Mouse (Mus musculus) kidney, embryonic 16.5 days (tissue): ENCODE measurements around the gene Arhgap6. TPM values are rescaled to one million over a fixed set of nuclear protein-coding genes. Genes with fewer than 3 reads are reported as not detected.
A peak's percentile ranks its signal among the peaks of the same experiment; 100 is the strongest.

Source experiments
- ATAC-seq: fragments of 200-750 bp; cut with Nextera tagmentation; 2 replicates; pipeline ENCODE4 v1.8.0; 2017; ENCODE audit warnings: moderate TSS enrichment; ENCODE audit not compliant: low FRiP score, low TSS enrichment
- H3K27ac ChIP-seq: fragments of 300-500 bp; sonication (generic); 2 replicates; pipeline ENCODE4 v1.5.1; 2014; ENCODE audit warnings: low read length
- H3K27me3 ChIP-seq: fragments of 300-500 bp; sonication (generic); 2 replicates; pipeline ENCODE4 v1.6.1; 2014; ENCODE audit warnings: low read length, control low read depth, mixed read lengths; ENCODE audit not compliant: insufficient read depth
- H3K36me3 ChIP-seq: fragments of 300-500 bp; sonication (generic); 2 replicates; pipeline ENCODE4 v1.6.1; 2014; ENCODE audit warnings: low read length, control low read depth, mixed read lengths; ENCODE audit not compliant: insufficient read depth
- H3K4me1 ChIP-seq: fragments of 300-500 bp; sonication (generic); 2 replicates; pipeline ENCODE4 v1.6.1; 2014; ENCODE audit warnings: low read length, control low read depth, mixed read lengths; ENCODE audit not compliant: insufficient read depth
- H3K4me2 ChIP-seq: fragments of 300-500 bp; sonication (generic); replicated peaks from 2 replicates; pipeline ENCODE4 v1.6.1; 2014; ENCODE audit warnings: low read depth, low read length
- H3K4me3 ChIP-seq: fragments of 300-500 bp; sonication (generic); 2 replicates; pipeline ENCODE4 v1.5.1; 2014; ENCODE audit warnings: mild to moderate bottlenecking, low read length
- H3K9ac ChIP-seq: fragments of 300-500 bp; sonication (generic); replicated peaks from 2 replicates; pipeline ENCODE4 v1.6.1; 2014; ENCODE audit warnings: low read length
- H3K9me3 ChIP-seq: fragments of 300-500 bp; sonication (generic); 2 replicates; pipeline ENCODE4 v1.6.1; 2016; ENCODE audit warnings: low read length, control low read depth
- WGBS: fragments of 180-500 bp; shearing (Covaris S2); extraction: QIAGEN DNeasy Blood & Tissue Kit; methylation state at CpG from one replicate; pipeline ENCODE4 v1.1.7; 2014; 5-methylcytosine and 5-hydroxymethylcytosine counted together
- polyA plus RNA-seq: library from polyadenylated mRNA; unstranded; fragments of >200 nt; fragmentation: Nextera tagmentation; extraction: Ambion mirVana; gene quantifications from 2 replicates; pipeline ENCODE4 v1.2.1, GENCODE M21; 2015

Gene Arhgap6
- polyA plus RNA-seq, 1 experiment from 2014 or later = 3.4 TPM

DNA sequence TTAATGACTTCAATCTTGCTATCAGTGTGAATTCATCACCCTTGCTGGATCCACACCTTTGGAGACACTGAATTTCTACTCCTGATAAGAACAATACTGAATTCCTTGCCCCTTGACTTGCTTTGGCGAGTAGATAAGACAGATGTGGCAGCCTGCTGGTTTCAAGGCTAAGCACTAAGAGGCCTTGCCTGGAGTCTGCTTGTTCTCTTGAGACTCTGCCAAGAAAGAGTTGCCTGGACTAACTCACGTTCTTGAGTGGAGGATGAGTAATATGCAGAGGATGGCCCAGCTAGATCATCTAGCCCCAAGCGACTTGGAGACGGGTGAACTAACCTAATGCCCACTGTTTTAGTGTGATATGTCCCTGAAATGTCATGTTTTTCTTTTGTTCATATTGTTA lies 148.3 kb downstream of the Arhgap6 start:
- ATAC-seq = no peak
- H3K9me3 ChIP-seq = no peaks in the 10 kb centered on the region
- no peak overlapping the region for H3K4me3 ChIP-seq
- H3K4me2 ChIP-seq = no peak overlapping the region
- no peak overlapping the region for H3K9ac ChIP-seq
- no peaks in the 10 kb centered on the region for H3K4me1 ChIP-seq
- WGBS = 81% methylated on average over 4 of the region's 4 CpGs
- no peak overlapping the region for H3K27ac ChIP-seq
- H3K27me3 ChIP-seq = peaks cover 3% of the 10 kb centered on the region; the same call in 1 of the 2 replicates
- no peaks in the 10 kb centered on the region for H3K36me3 ChIP-seq

GRCm38 (mm10) chrX:168975444-168975843 lies 180.5 kb downstream of the Arhgap6 start:
- H3K9me3 ChIP-seq = no peaks in the 10 kb centered on the region
- no peak overlapping the region for H3K4me2 ChIP-seq
- H3K9ac ChIP-seq = no peak overlapping the region
- H3K27ac ChIP-seq = no peak overlapping the region
- 77% methylated on average over 1 of the region's 1 CpGs for WGBS
- no peaks in the 10 kb centered on the region for H3K4me1 ChIP-seq
- no peaks in the 10 kb centered on the region for H3K36me3 ChIP-seq
- 0 out of 2 replicates have a peak, but pooled peaks cover 7% of the 10 kb centered on the region for H3K27me3 ChIP-seq
- H3K4me3 ChIP-seq = no peak overlapping the region
- no peak for ATAC-seq

- ATAC-seq = no peak
- no peaks in the 10 kb centered on the region for H3K36me3 ChIP-seq
Measured at GRCm38 (mm10) chrX:168977776-168978175, 182.9 kb downstream of the Arhgap6 start.

DNA sequence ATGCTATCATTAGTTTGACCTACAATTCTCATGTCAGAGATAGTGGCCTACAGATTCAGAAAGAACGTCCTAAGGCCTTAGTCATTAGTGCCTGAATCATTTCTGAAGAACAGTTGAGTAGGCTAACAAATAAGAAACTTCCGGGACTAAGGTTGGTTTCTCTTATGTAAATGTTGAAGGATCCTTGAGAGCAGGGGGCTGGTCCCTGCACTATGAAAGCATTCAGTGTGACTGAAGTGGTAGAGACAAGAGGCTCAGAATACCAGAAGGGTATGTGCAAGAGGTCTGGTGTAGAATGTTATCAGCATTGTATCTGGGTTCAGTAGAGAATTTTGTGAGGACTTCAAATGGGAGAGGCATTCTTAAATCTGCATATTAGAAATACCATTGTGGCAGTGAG lies 185.5 kb downstream of the Arhgap6 start:
- Histone ChIP-seq H3K4me2 (no peak overlapping the region), H3K4me3 (no peak overlapping the region), H3K4me1 (no peaks in the 10 kb centered on the region), H3K9ac (no peak overlapping the region), H3K9me3 (no peaks in the 10 kb centered on the region), H3K27me3 (peaks cover 6% of the 10 kb centered on the region; the same call in 1 of the 2 replicates), H3K36me3 (no peaks in the 10 kb centered on the region), H3K27ac (no peak overlapping the region)
- ATAC-seq = no peak
- WGBS = 78% methylated on average over 2 of the region's 2 CpGs

More at GRCm38 (mm10) chrX:168977776-168978175, 182.9 kb downstream of the Arhgap6 start:
- H3K27ac ChIP-seq = no peak overlapping the region
- no peak overlapping the region for H3K9ac ChIP-seq
- peaks cover 7% of the 10 kb centered on the region; the same call in 1 of the 2 replicates for H3K27me3 ChIP-seq
- no peak overlapping the region for H3K4me2 ChIP-seq
- H3K4me3 ChIP-seq = no peak overlapping the region
- H3K9me3 ChIP-seq = no peaks in the 10 kb centered on the region
- WGBS = 72% methylated on average over 3 of the region's 3 CpGs
- no peaks in the 10 kb centered on the region for H3K4me1 ChIP-seq

- no peak overlapping the region for H3K4me3 ChIP-seq
- WGBS = 50% methylated on average over 1 of the region's 1 CpGs
- H3K9ac ChIP-seq = no peak overlapping the region
- no peak overlapping the region for H3K27ac ChIP-seq
- H3K4me1 ChIP-seq = no peaks in the 10 kb centered on the region
- peaks cover 7% of the 10 kb centered on the region; the same call in 1 of the 2 replicates for H3K27me3 ChIP-seq
- no peaks in the 10 kb centered on the region for H3K36me3 ChIP-seq
- H3K4me2 ChIP-seq = no peak overlapping the region
- H3K9me3 ChIP-seq = no peaks in the 10 kb centered on the region
- no peak for ATAC-seq
Measured at GRCm38 (mm10) chrX:169007066-169007465, 212.2 kb downstream of the Arhgap6 start.

- no peaks in the 10 kb centered on the region for H3K36me3 ChIP-seq
- no peaks in the 10 kb centered on the region for H3K4me1 ChIP-seq
- no peak for ATAC-seq
- no peaks in the 10 kb centered on the region for H3K9me3 ChIP-seq
- no peak overlapping the region for H3K27ac ChIP-seq
- H3K4me3 ChIP-seq = no peak overlapping the region
- H3K27me3 ChIP-seq = peaks cover 8% of the 10 kb centered on the region; the same call in 1 of the 2 replicates
- no peak overlapping the region for H3K9ac ChIP-seq
- H3K4me2 ChIP-seq = no peak overlapping the region
Measured at GRCm38 (mm10) chrX:169012701-169013100, 217.8 kb downstream of the Arhgap6 start.

DNA sequence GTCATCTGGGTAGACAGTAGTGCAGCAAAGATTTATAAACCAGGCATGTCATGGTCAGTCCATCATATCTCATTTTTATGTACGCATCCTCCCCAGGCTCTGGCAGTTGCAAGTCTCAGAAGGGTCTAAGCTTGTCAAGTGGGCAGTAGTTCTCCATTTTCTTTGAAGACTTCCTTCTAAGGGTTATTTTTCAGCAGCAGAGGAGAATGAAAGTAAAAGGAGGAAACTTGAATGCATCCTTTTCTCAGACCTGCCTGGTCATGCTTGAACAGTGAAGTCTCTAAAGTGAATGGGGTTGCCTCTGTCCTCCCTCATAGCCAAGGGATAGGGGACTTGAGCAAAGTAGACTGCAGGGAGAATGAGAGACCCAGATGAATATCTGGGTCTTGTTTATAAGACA lies 239.5 kb downstream of the Arhgap6 start:
- WGBS = 81% methylated on average over 1 of the region's 1 CpGs
- Histone ChIP-seq H3K36me3 (no peaks in the 10 kb centered on the region), H3K4me2 (no peak overlapping the region), H3K4me3 (no peak overlapping the region), H3K9ac (no peak overlapping the region), H3K9me3 (no peaks in the 10 kb centered on the region), H3K4me1 (no peaks in the 10 kb centered on the region), H3K27me3 (peaks cover 29% of the 10 kb centered on the region; the same call in 1 of the 2 replicates), H3K27ac (no peak overlapping the region)
- no peak for ATAC-seq

DNA sequence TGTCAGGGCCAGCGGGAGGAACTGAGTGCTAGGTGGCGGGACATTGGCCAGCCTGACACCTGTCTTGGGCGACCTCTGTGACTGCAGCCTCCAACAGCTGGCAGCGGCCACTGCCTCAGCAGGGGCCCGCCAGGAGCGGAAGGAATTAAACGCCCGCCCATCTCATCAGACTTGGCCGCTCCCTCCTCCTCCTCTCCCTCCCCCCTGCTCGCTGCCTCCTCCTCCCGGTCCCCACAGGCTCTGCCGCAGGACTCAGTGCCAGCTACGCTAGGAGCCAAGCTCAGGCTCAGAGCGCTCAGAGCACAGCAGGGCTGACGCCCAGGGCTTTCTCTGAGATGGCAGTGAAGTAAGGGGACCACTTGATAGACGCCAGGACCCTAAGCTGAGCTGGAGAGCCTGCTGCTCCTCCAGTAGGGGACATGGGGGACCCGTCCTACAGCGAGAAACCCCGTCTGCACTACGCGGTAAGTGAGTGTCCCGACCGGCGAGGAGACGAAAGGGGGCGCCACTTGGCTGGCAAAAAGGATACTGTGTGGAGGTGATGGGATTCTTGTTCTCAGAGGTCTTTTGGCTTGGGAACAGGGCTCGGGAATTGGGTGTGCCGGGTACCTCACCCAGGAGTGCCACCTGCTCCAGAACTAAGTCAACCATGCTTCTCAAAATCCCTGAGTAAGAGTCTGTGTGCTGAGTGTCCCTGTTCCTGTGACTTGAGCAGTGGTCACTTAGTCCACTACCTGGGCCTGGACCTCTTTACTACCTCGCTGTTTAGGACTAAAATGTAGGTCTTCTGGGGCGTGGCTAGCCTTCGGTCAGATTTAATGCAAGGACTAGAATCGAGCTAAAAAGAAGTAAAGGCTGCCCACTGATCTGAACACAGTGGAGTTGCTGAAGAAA lies 241.8 kb downstream of the Arhgap6 start:
- H3K4me1 ChIP-seq = no peaks in the 10 kb centered on the region
- 20% methylated on average over 32 of the region's 32 CpGs for WGBS
- ATAC-seq = peak; percentile 98
- H3K9ac ChIP-seq = peak overlapping the region; percentile 47
- H3K36me3 ChIP-seq = no peaks in the 10 kb centered on the region
- peak overlapping the region; percentile 49 for H3K4me3 ChIP-seq
- H3K9me3 ChIP-seq = no peaks in the 10 kb centered on the region
- no peak overlapping the region for H3K27ac ChIP-seq
- H3K4me2 ChIP-seq = peak overlapping the region; percentile 62
- peaks cover 19% of the 10 kb centered on the region; the same call in 1 of the 2 replicates for H3K27me3 ChIP-seq

DNA sequence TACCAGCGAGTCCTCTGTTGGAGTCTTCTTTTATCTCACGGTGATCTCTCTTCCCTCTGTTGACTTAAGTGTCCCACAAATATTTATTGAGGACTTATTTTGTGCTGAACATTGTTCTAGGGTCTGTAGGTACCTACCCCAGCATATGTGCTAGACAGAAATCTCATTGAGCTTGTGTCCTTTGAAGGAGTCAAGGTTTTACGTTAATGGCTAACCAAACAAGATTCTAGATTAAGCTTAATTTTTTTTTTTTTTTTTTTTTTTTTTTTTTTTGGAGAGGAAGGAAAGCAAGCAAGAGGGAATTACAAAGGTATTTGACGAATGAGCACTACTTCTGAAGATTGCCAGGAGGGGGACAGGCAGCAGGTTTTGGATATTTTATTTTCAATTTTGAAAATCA lies 242.5 kb downstream of the Arhgap6 start:
- no peaks in the 10 kb centered on the region for H3K9me3 ChIP-seq
- no peaks in the 10 kb centered on the region for H3K4me1 ChIP-seq
- H3K27ac ChIP-seq = no peak overlapping the region
- H3K4me2 ChIP-seq = peak overlapping the region; percentile 62; the same call in 1 of the 2 replicates
- H3K27me3 ChIP-seq = peaks cover 19% of the 10 kb centered on the region; the same call in 1 of the 2 replicates
- no peaks in the 10 kb centered on the region for H3K36me3 ChIP-seq
- H3K9ac ChIP-seq = 0 out of 2 replicates have a peak overlapping the region, but pooled peaks have one; percentile 47
- no peak for ATAC-seq
- 56% methylated on average over 4 of the region's 4 CpGs for WGBS
- H3K4me3 ChIP-seq = peak overlapping the region; percentile 49

DNA sequence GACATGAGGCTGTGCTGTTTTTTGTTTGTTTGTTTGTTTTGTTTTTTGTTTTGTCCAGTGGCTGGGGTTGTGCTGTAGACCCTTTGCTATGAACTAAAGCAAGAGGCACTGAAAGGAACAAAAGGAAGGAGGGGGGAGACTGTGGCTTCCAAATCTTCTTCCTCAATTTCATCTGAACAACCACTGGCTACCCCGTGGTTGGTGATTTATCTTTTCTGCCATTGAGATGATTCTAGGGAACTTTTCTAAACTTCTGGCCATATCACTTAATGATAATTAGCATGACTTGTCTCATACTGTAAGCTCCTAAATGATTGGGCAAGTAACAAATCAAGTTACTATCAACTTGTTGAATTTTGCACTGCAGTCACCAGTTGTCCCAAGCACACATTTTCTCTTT lies 249.0 kb downstream of the Arhgap6 start:
- no peaks in the 10 kb centered on the region for H3K4me1 ChIP-seq
- ATAC-seq = no peak
- no peaks in the 10 kb centered on the region for H3K9me3 ChIP-seq
- no peak overlapping the region for H3K4me2 ChIP-seq
- H3K9ac ChIP-seq = no peak overlapping the region
- H3K4me3 ChIP-seq = no peak overlapping the region
- H3K27ac ChIP-seq = no peak overlapping the region
- H3K27me3 ChIP-seq = peaks cover 9% of the 10 kb centered on the region; the same call in 1 of the 2 replicates
- WGBS = 80% methylated on average over 1 of the region's 1 CpGs
- H3K36me3 ChIP-seq = no peaks in the 10 kb centered on the region
